Mouse (Mus musculus) bone marrow macrophage, adult 2 months (primary cell): ENCODE results near the gene Ung. TPM values are rescaled to one million over a fixed set of nuclear protein-coding genes. Genes with fewer than 3 reads are reported as not detected.
A peak's percentile ranks its signal among the peaks of the same experiment; 100 is the strongest.

ENCODE experiments used
- H3K27ac ChIP-seq: 2 replicates; pipeline ENCODE4 v1.5.1; 2012; ENCODE audit warnings: low read depth, low read length; ENCODE audit not compliant: insufficient read depth
- H3K4me1 ChIP-seq: 2 replicates; pipeline ENCODE4 v1.6.1; 2012; ENCODE audit warnings: low read length; ENCODE audit not compliant: control insufficient read depth, insufficient read depth
- H3K4me3 ChIP-seq: 2 replicates; pipeline ENCODE4 v1.5.1; 2012; ENCODE audit warnings: mild to moderate bottlenecking, low read length, moderate library complexity; ENCODE audit not compliant: insufficient read depth
- CTCF ChIP-seq: IDR thresholded peaks from 2 replicates; pipeline ENCODE4 v1.5.1; 2012; ENCODE audit warnings: low read depth, mild to moderate bottlenecking, low read length, moderate library complexity
- POLR2A ChIP-seq: IDR thresholded peaks from 2 replicates; pipeline ENCODE4 v1.6.1; 2012; ENCODE audit warnings: mild to moderate bottlenecking, low read depth, low read length, borderline replicate concordance
- polyA plus RNA-seq: library from polyadenylated mRNA; stranded (reverse); fragments of >200 nt; gene quantifications from 2 replicates; pipeline ENCODE4 v1.2.4, GENCODE M21; 2012; ENCODE audit not compliant: missing spikeins, insufficient read depth, insufficient read length

The Ung gene
- polyA plus RNA-seq, 1 experiment: 1.8 TPM

DNA sequence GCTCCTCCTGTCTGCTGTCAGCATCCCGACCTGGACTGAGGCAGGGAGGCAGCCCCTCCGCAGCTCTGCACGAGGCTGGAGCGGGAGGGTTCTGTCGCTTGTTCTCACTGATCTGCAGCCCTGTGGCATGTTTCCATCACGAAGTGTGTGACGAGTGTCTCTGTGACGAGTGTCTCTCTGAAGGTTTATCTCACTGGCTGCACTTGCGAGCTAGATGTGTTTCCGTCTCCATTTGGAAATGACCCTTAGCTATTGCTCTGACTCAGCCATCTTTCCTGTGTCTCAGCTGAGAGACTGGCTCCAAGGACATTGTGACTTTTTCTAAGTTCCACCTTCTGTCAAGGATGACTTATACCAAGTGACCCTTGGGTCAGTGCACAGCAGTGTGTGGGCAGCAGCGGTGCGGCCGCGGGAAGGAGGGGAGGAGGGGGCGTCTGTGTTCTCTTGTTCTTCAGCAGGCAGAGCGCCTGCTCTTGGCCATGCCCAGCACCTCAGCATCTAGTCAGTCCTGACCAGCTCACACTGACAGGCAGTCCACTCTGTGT lies 23.7 kb upstream of the Ung start:
- TF ChIP-seq POLR2A: no peak
- no peak for TF ChIP-seq CTCF
- Histone ChIP-seq H3K27ac (no peak overlapping the region), H3K4me3 (no peak overlapping the region), H3K4me1 (peaks cover 19% of the 10 kb centered on the region)

DNA sequence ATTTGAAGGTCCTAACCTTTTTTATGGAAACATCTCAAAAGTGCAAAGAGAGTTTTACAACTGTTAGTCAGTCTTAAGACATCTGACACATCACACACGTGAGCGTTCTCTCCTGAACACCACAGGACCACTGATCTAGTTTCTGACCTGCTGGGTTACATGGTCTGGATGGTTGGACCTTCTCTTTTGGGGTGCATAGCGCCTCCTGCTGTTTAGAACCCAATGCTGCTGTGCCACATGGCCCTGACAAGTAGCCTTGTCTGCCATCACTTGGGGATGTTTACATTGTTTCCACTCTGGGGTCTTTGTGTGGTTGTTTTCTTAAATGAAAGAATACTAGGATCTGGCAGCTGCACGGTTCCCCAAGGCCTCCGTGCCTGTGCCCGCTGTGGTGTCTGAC lies 16.9 kb upstream of the Ung start:
- H3K4me3 ChIP-seq: no peak overlapping the region
- no peak overlapping the region for H3K27ac ChIP-seq
- H3K4me1 ChIP-seq: peaks cover 15% of the 10 kb centered on the region
- TF ChIP-seq POLR2A: no peak
- TF ChIP-seq CTCF: peak; percentile 16; the same call in 1 of the 2 replicates

DNA sequence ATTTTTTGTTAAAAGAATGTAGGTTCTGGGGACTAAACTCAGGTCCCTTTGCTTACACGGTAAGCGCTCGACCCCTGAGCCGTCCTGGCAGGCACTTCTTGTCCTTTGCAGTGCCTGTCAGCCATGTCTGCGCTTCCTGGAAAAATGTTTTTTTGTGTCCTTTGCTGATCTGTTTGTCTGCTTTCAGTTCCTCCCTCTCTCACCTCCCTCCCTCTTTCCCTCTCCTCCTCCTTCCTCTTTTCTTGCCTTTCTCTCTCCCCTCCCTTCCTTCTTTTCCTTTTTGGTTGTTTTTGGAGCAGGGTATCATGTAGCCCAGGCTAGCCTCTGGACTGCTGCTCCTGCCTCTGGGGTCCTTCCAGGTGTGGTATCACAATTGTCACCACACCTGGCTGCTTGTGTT lies 15.2 kb upstream of the Ung start:
- H3K4me1 ChIP-seq: peaks cover 15% of the 10 kb centered on the region
- H3K27ac ChIP-seq: peak overlapping the region; percentile 20; the same call in 1 of the 2 replicates
- no peak overlapping the region for H3K4me3 ChIP-seq
- no peak for TF ChIP-seq CTCF
- no peak for TF ChIP-seq POLR2A

DNA sequence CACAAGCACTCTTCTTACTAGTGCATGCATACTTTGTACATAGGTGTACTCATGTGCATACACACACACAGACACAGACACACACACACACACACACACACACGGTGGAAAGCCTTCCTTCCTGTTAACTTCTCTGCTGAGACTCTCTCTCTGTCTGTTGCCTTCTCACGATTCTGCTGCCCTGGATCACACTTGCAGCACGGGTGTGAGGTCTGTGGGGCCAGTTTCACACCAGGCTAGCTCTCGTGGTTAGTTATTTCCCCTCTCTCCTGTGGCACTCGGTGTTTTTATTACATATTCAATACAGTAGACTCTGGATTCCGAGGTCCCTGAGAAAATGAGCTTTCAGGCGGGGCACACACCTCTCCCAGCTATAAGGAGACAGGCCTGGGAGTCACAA lies 13.6 kb upstream of the Ung start:
- Histone ChIP-seq H3K27ac (no peak overlapping the region), H3K4me3 (no peak overlapping the region), H3K4me1 (peaks cover 15% of the 10 kb centered on the region)
- no peak for TF ChIP-seq CTCF
- no peak for TF ChIP-seq POLR2A

DNA sequence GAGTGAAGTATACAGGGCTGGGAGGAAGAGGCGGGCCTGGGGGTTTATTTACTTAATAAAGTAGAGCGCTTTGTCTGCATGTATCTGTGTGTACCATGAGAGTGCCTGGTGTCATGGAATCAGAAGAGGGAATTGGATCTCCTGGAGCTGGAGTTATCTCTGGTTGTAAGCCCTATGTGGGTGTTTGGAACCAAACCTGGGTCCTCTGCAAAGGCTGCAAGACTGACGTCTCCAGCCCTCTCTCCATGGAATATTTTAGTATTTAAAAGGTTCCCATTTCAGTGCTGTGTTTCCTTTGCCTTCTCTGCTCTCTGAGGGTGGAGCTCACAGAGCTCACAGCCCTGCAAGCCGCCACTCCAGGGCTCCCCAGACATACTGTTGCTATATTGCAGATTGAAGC lies 10.4 kb upstream of the Ung start:
- peaks cover 7% of the 10 kb centered on the region for H3K4me1 ChIP-seq
- TF ChIP-seq CTCF (no peak), POLR2A (no peak)

DNA sequence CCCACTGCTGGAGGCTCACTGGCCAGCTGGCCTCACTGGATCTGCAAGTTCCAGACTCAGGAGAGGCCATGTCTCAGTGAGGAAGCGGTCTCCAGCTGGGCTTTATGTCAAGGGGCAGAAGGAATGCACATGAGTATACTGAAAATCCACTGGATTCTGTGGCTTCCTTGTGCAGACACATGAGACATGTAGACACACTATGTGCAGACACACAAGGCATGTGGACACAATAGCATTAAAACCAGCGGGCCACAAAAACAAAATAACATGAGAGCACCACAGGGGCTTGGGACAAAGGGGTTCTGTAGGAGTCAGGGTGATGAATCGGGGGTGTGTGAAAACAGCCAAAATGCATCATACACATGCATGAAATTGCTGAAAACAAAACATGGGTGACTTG lies 4.2 kb upstream of the Ung start:
- H3K27ac ChIP-seq: no peak overlapping the region
- H3K4me3 ChIP-seq: no peak overlapping the region
- peaks cover 12% of the 10 kb centered on the region for H3K4me1 ChIP-seq
- TF ChIP-seq CTCF (no peak), POLR2A (no peak)

More for the DNA sequence above, 10.4 kb upstream of the Ung start:
- Histone ChIP-seq H3K4me3 (no peak overlapping the region), H3K27ac (no peak overlapping the region)

DNA sequence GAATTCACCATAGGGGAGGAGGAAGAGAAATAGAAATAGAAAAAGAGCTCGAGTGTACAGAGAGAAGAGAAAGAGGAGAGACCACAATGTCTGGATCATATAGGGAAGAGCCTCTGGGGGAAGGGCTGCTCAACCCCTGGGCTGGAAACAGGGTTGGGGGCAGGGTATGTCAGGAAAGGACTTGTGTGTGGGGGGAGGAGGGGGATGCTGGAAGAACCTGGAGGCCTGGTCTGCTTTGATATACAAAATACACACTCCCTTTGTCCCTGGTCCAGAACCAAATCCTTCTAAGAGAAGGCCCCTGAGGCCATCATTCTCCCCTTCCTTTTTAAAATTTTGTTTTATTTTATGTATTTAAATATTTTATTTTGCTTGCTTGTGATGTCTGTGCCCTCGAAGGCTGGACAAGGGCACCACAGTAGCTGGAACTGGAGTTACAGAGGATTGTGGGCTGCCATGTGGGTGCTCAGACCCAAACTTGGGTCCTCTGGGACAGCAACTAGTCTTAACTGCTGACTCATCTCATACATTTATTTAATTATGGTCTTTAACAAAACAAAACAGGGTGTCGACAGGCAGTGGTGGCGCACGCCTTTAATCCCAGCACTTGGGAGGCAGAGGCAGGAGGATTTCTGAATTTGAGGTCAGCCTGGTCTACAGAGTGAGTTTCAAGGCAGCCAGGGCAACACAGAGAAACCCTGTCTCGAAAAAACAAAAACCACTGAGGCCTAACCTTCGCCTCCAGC lies 3.5 kb upstream of the Ung start:
- no peak for TF ChIP-seq POLR2A
- no peak for TF ChIP-seq CTCF
- H3K4me3 ChIP-seq: peak overlapping the region; percentile 69
- H3K4me1 ChIP-seq: peaks cover 13% of the 10 kb centered on the region
- H3K27ac ChIP-seq: peak overlapping the region; percentile 57; the same call in 1 of the 2 replicates

DNA sequence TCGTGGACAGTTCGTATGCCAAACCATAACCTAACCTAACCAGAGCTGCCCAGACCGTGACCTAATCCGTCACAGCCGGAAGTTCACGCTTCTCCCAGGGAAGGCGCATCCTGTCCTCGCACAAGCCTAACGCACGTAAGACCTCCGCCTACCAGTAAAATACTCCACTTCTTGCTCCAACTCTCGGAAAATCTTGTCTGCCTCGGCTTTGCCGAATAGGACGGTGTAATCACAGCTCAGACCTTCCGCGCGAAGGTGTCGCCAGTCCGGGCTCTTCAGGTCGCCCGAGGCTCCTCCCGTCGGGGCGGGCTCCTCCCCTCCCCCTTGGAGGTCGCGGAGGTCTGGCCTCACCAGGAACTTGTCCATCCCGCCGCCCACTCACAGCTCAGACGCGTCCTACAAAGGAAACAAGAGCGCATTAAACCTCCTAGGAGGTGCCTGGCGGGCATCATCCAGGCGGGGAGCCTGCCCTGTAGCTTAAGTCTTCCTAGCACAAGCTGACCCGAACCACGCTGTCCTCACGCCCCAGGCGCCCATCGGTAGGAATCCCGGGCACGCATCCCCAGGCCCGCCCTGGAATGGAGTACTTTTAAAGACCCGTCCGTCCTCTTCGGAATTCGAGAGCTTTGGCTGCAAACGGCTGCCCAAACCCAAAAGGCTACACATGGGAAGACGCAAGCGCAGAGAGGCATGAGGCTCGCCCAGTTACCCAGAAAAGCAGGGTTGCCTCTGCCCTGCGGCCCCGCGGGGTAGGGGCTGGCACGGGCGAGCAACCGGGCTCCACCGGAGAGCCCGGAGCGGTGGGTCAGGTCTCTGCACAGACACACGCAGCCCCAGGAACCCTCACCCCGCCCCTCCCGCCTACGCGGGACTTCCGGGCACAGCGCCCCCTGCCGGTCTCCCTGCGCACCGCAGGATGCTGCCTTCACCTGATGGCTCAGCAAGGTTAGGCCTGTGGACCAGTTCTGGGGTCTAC lies 2.5 kb upstream of the Ung start, which contains the start of gene Alkbh2:
Gene Alkbh2, minus strand, starts transcription at position 845 of the 976 bp plus-strand sequence.
- TF ChIP-seq CTCF (peak; percentile 88), POLR2A (no peak)
- peaks cover 17% of the 10 kb centered on the region for H3K4me1 ChIP-seq
- peak within 1 kb of the TSS; percentile 69 for H3K4me3 ChIP-seq
- peak within 1 kb of the TSS; percentile 57 for H3K27ac ChIP-seq

DNA sequence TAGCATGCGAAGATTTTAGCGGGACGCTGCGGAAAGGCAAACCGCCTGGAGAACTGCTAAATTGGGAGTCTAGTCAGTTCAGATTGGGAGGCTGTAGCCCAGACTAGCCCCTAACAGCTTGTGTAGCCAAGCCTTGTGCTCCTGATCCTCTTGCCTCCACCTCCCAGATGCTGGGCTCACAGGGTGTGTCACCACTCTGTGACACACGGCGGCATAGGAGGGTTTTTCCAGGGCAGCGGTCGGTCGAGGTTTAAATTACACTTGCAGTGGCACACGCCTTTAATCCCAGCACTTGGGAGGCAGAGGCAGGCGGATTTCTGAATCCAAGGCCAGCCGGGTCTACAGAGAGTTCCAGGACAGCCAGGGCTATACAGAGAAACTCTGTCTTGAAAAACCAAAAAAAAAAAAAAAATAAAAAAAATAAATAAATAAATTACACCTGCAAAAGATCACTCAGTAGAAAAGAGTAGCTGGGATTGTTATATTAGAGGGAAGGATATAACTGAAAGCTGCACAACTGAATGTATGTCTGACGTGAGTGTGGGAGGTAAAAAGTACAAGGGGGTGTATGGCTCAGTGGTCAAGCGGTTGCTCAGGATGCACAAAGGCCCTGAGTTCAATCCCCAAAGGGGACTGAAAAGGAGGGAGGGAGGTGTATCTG lies 506 bp upstream of the Ung start:
- no peak for TF ChIP-seq CTCF
- TF ChIP-seq POLR2A: no peak
- Histone ChIP-seq H3K4me1 (peaks cover 17% of the 10 kb centered on the region), H3K4me3 (peak overlapping the region; percentile 67), H3K27ac (no peak overlapping the region)
